Mouse (Mus musculus): Measurements from ENCODE around the gene Serpinb5.
"Not testable (repeated sequence)": the region's sequence is repeated elsewhere in the genome, so short reads cannot be mapped to it uniquely, and the experiment has no call there.

The Serpinb5 gene

GRCm38 (mm10) chr1:106860847-106861246 is at the start of gene Serpinb5:
Gene Serpinb5, plus strand, starts transcription at chr1:106861173.
- DNase-seq (ENCODE audit: low read depth, low spot score) = no peak

- DNase-seq (ENCODE audit: low read depth, low spot score) = no peak
Measured at GRCm38 (mm10) chr1:106814864-106815263, 46.1 kb upstream of the Serpinb5 start.

GRCm38 (mm10) chr1:106815265-106815664 is 45.7 kb upstream of the Serpinb5 start:
- no peak for DNase-seq (ENCODE audit: low read depth, low spot score)

DNA sequence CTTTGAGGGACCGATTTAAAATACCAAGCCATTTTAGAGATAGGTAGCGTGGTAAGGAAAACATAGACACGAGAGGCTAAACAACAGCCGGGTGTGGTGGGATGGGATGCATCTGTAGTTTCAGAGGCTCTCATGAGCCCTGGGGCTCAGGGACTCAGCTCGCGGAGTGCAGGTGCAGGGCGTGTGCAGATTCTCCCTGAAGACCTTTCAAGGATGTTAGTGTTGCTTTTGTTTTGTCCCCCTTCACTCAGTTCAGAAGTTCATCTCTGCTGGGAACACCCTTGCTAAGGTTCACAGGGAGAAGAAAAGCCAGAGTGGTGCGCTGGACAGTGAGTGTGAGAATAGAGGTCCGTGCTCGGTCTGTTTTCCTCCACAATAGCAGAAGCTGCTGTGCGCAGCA is 44.2 kb upstream of the Serpinb5 start:
- no peak for DNase-seq (ENCODE audit: low read depth, low spot score)

- no peak for DNase-seq (ENCODE audit: low read depth, low spot score)
Measured at GRCm38 (mm10) chr1:106818323-106818722, 42.6 kb upstream of the Serpinb5 start.

GRCm38 (mm10) chr1:106822297-106822696 is 38.7 kb upstream of the Serpinb5 start:
- no peak for DNase-seq (ENCODE audit: low read depth, low spot score)

DNA sequence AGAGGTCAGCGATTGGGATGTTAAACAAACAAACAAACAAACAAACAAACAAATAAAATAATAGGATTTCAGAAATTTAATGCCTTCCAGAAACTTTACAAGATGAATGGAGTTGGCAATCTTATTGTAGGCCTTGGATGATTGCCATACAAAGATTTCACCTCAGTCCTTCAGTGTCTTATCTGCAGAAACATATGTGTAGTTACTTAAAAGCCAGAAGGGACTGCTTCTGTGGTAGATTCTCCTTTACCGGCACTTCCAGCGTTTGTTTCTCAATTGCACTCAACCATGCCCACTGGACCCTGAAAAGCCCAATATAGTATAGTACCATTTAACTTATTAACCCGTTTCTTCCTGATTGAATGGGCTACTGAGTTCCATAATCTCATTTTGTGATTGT is 32.2 kb upstream of the Serpinb5 start:
- DNase-seq (ENCODE audit: low read depth, low spot score) = no peak

- DNase-seq (ENCODE audit: low read depth, low spot score) = no peak
Measured at GRCm38 (mm10) chr1:106865543-106865942, 4.6 kb downstream of the Serpinb5 start.

DNA sequence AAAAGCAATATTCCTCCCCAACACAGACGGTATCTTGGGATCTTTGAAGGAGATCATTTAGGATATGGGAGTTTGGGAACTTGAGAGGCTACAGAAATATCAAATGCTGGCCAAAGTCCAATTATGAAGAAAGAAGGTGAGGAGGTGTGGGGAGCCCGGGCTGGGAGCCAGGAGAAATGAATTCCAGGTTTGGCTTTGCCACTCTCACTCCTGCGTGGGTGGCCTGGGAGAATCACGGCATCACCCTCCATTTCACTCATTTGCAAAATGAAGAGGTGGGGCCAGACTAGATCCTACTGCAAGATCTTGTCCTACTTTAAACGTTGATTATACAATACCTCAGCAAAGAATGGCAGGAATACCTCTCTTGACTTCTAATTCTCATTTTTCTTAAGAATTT is 5.1 kb downstream of the Serpinb5 start:
- DNase-seq (ENCODE audit: low read depth, low spot score) = no peak

DNA sequence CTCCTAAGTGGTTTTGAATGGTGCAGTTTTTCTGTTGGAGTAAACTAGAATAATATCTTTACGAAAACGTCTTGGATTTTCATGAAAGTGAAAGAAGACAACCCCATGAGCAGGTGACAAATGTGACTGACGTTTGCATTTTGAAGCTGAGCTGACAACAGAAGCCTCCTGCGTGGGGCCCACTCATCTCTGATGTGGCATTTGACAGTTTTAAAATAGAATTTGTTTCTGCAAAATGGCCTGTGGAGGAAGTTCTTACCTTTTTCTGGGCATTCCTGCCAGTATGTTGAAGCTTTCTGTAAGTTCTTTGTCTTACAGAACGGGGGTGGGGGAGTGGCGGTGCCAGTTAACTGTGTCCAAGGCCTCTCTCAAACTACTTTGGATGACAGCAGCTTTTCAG is 5.8 kb downstream of the Serpinb5 start:
- DNase-seq (ENCODE audit: low read depth, low spot score) = no peak

- DNase-seq (ENCODE audit: low read depth, low spot score) = no peak
Measured at GRCm38 (mm10) chr1:106869986-106870385, 9.0 kb downstream of the Serpinb5 start.

GRCm38 (mm10) chr1:106875193-106875886 is 14.4 kb downstream of the Serpinb5 start:
- DNase-seq (ENCODE audit: low read depth, low spot score) = no peak

- DNase-seq (ENCODE audit: low read depth, low spot score) = no peak
Measured at GRCm38 (mm10) chr1:106876147-106876546, 15.2 kb downstream of the Serpinb5 start.

DNA sequence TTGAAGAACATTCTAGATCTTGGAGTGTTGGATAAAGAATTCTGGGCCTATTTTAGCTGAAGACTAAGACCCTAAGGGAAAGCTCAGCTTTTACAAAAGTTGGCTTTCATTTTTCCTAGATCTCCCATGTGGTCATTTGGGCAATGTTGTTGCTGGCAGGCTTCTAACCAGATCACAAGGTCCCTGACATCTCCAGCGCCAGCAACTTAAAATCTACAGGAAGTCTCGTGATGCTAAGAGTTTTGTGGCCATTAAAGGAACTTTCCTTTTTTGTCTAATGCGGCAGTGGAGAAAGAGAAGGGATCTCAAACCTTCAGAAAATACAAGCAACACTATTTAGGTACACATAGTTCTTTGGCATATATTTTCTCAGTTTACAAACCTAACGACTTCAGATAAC is 21.8 kb downstream of the Serpinb5 start:
- no peak for DNase-seq (ENCODE audit: low read depth, low spot score)

GRCm38 (mm10) chr1:106883369-106883768 is 22.4 kb downstream of the Serpinb5 start:
- DNase-seq (ENCODE audit: low read depth, low spot score) = no peak

- no peak for DNase-seq (ENCODE audit: low read depth, low spot score)
Measured at GRCm38 (mm10) chr1:106883812-106884211, 22.8 kb downstream of the Serpinb5 start.

DNA sequence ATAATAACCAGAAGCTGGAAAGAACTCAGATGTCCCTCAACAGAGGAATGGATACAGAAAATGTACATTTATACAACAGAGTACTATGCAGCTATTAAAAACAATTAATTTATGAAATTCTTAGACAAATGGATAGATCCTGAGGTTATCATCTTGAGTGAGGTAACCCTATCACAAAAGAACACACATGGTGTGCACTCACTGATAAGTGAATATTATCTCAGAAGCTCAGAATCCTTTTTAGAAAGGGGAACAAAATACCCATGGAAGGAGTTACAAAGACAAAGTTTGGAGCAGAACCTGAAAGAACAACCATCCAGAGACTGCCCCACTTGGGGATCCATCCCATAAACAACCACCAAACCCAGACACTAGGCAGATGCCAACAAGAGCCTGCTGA is 34.2 kb downstream of the Serpinb5 start:
- DNase-seq (ENCODE audit: low read depth, low spot score) = not testable (repeated sequence)

DNA sequence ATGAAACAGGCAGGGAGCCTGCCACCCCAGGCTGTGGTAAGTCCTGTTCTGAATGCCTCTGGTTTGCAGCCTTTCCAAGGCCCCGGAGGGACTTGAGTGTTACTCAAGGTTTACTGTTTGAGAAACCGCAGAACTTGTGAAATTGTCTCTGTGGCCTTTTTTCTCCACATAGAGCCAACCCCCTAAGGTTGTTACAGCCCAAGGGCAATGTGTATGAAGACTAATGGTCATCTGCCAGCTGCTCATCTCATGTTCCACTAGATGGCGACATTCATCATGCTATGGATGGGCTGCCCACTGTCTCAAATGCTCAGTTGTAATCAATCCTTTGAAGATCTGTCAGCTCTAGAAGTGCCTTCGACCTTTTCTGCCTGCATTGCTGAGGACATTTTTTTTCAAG is 40.4 kb downstream of the Serpinb5 start:
- peak; percentile 9 for DNase-seq (ENCODE audit: low read depth, low spot score)

DNA sequence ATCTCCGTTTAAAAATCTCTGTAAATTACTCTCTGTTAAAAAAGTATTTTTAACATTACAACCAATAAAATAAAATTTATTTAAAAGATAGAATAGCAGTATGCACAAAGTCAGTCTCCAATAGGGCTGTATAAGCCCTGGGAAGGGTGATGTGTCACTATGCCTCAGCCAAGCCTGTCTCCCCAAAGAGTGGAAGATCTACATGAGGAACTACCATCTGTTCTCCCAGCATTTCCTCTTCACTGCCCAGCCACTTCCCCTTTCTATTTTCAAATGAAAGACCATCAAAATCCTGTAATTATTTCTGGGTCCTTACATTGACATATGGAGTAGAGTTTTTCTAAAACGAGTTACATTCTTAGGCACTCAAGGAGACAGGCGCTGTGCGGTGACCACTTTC is 71.0 kb downstream of the Serpinb5 start:
- no peak for DNase-seq (ENCODE audit: low read depth, low spot score)
